Mouse (Mus musculus): ENCODE results near the gene Gm45785. TPM values are rescaled to one million over a fixed set of nuclear protein-coding genes. Genes with fewer than 3 reads are reported as not detected.
A peak's percentile ranks its signal among the peaks of the same experiment; 100 is the strongest.

The Gm45785 gene
- polyA plus RNA-seq, 1 experiment from 2014 or later: not detected

DNA sequence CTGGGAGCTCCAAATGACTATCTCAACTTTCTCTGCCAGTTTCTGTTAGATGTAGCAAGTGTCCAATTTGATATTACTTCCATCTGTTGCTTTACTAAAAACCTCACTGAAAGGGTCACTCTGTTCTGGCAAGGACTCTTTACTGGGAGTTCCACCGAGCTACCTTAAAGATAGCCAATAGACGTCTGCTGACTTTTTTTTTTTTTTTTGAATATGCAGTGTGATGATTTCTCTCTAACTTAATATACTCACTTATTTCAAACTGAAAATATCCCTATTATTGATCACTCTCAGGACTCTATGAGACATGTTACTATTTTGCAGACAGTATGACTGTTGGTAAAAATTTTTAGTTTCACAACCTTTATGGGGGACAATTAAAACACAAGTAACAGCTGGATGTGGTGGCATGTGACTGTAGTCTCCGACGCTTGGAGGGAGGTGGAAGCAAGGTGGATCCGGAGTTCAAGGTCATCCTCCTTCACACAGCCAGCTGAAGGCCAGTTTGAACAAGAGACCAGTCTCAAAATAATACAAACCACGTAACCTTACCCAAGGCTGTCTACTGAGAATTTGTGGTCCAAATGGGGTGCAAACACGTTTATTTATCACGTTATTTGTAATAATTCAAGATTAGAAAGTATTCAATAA, 24.9 kb upstream of the Gm45785 start:
- Histone ChIP-seq H3K27me3 (ENCODE audit: poor library complexity, severe bottlenecking) (no peaks in the 10 kb centered on the region), H3K4me1 (peaks cover 20% of the 10 kb centered on the region), H3K27ac (peak overlapping the region; percentile 88), H3K9me3 (no peaks in the 10 kb centered on the region), H3K4me3 (peak overlapping the region; percentile 98), H3K36me3 (replicated peaks) (peaks cover 43% of the 10 kb centered on the region)
- no peak for DNase-seq (ENCODE audit: extremely low spot score, low spot score)
- 36% methylated on average over 8 of the region's 8 CpGs for WGBS

DNA sequence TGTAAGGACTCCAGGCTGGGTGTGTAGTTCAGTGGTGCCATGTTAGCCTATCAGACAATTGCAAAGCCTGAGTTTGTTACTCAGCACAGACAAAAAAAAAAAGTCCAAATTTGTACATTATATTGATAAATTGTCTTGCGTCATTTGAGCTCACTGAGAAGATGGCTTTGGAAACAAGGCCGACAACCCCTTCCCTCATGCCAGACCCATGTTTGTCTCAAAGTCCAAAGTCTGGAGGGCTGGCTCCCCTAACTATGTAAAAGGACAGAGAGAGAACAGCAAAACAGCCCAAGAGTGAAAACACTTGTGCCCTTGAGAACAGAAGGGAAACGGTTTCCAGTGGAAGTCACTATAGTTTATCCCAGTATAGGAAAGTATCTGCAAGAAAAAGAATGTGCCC, 24.3 kb upstream of the Gm45785 start:
- Histone ChIP-seq H3K36me3 (replicated peaks) (peaks cover 43% of the 10 kb centered on the region), H3K27ac (no peak overlapping the region), H3K4me3 (peak overlapping the region; percentile 18; the same call in 1 of the 2 replicates), H3K9me3 (no peaks in the 10 kb centered on the region), H3K27me3 (ENCODE audit: poor library complexity, severe bottlenecking) (no peaks in the 10 kb centered on the region), H3K4me1 (peaks cover 20% of the 10 kb centered on the region)
- WGBS: 83% methylated on average over 3 of the region's 3 CpGs
- DNase-seq (ENCODE audit: extremely low spot score, low spot score): no peak

DNA sequence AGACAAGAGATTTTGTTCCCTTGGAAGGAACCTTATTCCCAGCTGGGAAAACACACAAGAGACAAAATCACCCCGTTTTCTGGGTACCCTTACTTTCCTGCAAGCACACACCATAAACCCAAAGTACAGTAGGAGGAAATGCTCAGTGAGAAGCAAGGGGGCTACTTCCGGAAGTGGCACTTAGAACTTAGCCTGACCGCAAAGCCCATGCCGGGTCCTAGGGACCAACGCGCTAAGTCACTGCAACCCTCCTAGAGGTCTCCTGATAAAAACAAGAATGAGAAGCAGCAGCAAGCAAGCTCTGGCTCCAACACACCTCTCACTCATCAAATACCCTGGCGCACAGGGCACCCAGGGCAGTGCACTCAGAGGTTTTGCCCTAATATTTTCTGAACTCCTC, 23.2 kb upstream of the Gm45785 start:
- 89% methylated on average over 7 of the region's 7 CpGs for WGBS

DNA sequence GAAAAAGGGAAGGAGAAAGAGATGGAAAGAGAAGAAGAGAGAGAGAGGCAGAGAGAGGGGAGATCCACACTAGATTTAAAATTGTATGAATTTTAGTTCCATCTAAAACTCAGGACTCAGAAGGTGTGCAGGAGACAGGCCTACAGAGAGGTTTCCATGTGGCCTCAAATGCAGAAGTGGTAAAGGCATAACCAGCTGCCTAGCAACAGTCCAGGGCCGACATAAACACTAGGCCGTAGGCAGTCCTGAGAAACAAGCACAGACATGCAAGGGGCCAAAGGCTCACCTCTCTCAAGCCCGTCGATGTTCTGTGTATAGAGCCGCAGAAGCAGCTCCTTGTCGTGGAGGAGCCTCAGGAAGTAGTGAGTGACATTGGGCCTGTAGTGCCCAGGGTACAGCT, 21.2 kb upstream of the Gm45785 start:
- WGBS: 93% methylated on average over 6 of the region's 6 CpGs
- H3K36me3 ChIP-seq (replicated peaks): peaks cover 36% of the 10 kb centered on the region
- H3K4me3 ChIP-seq: no peak overlapping the region
- H3K27me3 ChIP-seq (ENCODE audit: poor library complexity, severe bottlenecking): no peaks in the 10 kb centered on the region
- H3K27ac ChIP-seq: no peak overlapping the region
- no peaks in the 10 kb centered on the region for H3K9me3 ChIP-seq
- DNase-seq (ENCODE audit: extremely low spot score, low spot score): no peak
- peaks cover 8% of the 10 kb centered on the region for H3K4me1 ChIP-seq

More for the DNA sequence above, 23.2 kb upstream of the Gm45785 start:
- peaks cover 39% of the 10 kb centered on the region for H3K36me3 ChIP-seq (replicated peaks)
- H3K4me3 ChIP-seq: no peak overlapping the region
- no peak for DNase-seq (ENCODE audit: extremely low spot score, low spot score)
- no peaks in the 10 kb centered on the region for H3K27me3 ChIP-seq (ENCODE audit: poor library complexity, severe bottlenecking)
- H3K4me1 ChIP-seq: peaks cover 20% of the 10 kb centered on the region
- no peaks in the 10 kb centered on the region for H3K9me3 ChIP-seq
- H3K27ac ChIP-seq: no peak overlapping the region

DNA sequence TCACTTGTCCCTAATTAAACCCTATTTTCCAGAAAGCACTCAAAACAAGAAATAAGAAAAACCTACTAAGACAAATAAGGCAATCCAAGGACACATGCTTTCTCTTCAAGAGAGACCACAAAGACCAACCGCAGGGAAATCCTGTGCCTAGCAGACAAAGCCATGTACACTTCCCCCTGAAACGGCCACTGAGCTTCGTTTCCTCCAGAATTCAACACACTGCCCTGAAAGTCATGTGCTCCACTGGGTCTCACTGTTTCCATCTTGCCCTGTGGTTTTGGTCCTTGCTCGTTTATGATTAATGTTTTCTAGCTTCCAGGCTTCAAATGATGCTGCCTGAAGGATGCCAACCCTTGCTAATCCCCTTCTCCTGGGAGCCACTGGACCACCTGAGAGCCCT, 18.1 kb upstream of the Gm45785 start:
- Histone ChIP-seq H3K36me3 (replicated peaks) (peaks cover 41% of the 10 kb centered on the region), H3K4me3 (no peak overlapping the region), H3K4me1 (no peaks in the 10 kb centered on the region), H3K27ac (no peak overlapping the region), H3K27me3 (ENCODE audit: poor library complexity, severe bottlenecking) (no peaks in the 10 kb centered on the region), H3K9me3 (no peaks in the 10 kb centered on the region)
- no peak for DNase-seq (ENCODE audit: extremely low spot score, low spot score)
- WGBS: 89% methylated on average over 4 of the region's 4 CpGs

DNA sequence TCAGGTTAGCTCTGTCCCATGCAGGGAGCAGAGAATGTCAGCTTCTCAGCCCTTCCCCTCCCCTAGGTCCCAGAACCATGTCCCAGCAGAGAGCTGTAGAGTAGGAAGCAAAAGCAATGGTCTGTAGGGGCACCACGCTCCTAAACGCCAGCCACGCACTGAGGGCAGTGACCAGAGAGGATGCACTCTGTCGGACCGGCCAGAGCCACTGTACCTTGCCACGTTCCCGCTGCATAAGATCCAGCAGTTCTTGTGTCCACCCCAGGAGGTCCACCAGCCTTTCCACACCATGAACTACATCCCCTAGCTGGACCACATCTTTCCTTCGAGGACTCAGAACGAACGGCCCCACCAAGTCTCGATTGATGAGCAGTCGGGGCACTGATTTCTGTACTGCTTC, 8.6 kb upstream of the Gm45785 start:
- Histone ChIP-seq H3K27me3 (ENCODE audit: poor library complexity, severe bottlenecking) (no peaks in the 10 kb centered on the region), H3K27ac (no peak overlapping the region), H3K4me3 (no peak overlapping the region), H3K9me3 (no peaks in the 10 kb centered on the region), H3K4me1 (no peaks in the 10 kb centered on the region), H3K36me3 (replicated peaks) (peaks cover 77% of the 10 kb centered on the region)
- no peak for DNase-seq (ENCODE audit: extremely low spot score, low spot score)
- 87% methylated on average over 12 of the region's 12 CpGs for WGBS

DNA sequence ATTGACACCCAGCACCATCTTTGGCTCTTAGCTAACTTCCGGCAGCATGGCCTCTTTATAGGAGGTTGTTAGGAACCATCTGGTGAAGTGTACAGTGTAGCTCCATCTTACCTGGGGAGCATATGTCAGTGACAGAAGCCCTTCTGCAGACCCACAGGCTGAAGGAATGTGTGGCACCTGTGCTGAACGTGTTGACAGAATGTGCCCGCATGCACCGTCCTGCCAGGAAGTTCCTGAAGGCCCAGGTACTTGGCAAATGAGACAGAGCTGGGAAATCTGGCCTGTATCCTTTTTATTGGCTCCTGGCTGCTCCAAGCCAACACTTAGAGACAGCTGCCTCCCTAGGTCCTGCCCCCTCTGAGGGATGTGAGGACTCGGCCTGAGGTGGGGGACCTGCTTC, 4.6 kb upstream of the Gm45785 start:
- DNase-seq (ENCODE audit: extremely low spot score, low spot score): no peak

DNA sequence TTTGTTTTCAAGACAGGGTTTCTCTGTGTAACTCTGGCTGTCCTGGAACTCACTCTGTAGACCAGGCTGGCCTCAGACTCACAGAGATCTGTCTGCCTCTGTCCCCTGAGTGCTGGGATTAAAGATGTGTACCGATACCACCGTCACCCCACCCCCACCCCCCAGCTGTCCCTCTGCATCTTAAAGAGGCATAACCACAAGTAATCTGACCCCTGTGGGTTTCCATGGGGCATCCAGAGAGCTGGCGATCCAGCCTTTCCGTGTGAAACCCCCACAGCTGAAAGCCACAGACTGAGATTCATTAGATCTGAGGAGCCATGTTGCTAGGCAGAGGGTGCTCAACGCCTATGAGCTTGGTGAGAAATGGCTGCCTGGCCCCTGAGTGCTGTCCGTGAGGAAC, 3.9 kb upstream of the Gm45785 start:
- 87% methylated on average over 6 of the region's 6 CpGs for WGBS
- no peaks in the 10 kb centered on the region for H3K27me3 ChIP-seq (ENCODE audit: poor library complexity, severe bottlenecking)
- no peak overlapping the region for H3K4me3 ChIP-seq
- H3K9me3 ChIP-seq: no peaks in the 10 kb centered on the region
- DNase-seq (ENCODE audit: extremely low spot score, low spot score): no peak
- H3K36me3 ChIP-seq (replicated peaks): peaks cover 68% of the 10 kb centered on the region
- no peak overlapping the region for H3K27ac ChIP-seq
- H3K4me1 ChIP-seq: peaks cover 29% of the 10 kb centered on the region

More for the DNA sequence above, 4.6 kb upstream of the Gm45785 start:
- Histone ChIP-seq H3K4me3 (no peak overlapping the region), H3K4me1 (peaks cover 22% of the 10 kb centered on the region), H3K36me3 (replicated peaks) (peaks cover 75% of the 10 kb centered on the region), H3K27ac (no peak overlapping the region), H3K27me3 (ENCODE audit: poor library complexity, severe bottlenecking) (no peaks in the 10 kb centered on the region), H3K9me3 (no peaks in the 10 kb centered on the region)
- 91% methylated on average over 5 of the region's 5 CpGs for WGBS

DNA sequence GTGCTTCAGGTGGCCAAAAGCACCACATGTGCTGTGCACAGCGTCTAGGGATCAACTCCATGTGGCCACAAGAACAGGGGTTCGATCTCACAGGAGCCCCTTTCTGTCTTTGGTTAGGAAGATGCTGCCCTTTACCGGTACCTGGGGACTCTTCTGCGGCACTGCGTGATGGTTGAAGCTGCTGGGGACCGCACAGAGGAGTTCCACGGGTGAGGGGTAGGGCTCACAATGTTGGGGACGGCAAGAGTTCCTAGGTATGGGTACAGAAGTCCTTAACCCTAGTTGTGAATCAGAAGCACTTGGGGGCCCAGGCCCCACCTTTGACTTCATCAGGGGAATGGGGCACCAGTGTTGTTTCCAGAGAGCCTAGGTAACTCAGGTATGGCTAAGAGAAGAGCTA, 2.6 kb upstream of the Gm45785 start:
- Histone ChIP-seq H3K36me3 (replicated peaks) (peaks cover 65% of the 10 kb centered on the region), H3K4me3 (peak overlapping the region; percentile 87; the same call in 1 of the 2 replicates), H3K27ac (no peak overlapping the region), H3K9me3 (no peaks in the 10 kb centered on the region), H3K4me1 (peaks cover 32% of the 10 kb centered on the region), H3K27me3 (ENCODE audit: poor library complexity, severe bottlenecking) (no peaks in the 10 kb centered on the region)
- DNase-seq (ENCODE audit: extremely low spot score, low spot score): no peak
- WGBS: 92% methylated on average over 8 of the region's 8 CpGs

DNA sequence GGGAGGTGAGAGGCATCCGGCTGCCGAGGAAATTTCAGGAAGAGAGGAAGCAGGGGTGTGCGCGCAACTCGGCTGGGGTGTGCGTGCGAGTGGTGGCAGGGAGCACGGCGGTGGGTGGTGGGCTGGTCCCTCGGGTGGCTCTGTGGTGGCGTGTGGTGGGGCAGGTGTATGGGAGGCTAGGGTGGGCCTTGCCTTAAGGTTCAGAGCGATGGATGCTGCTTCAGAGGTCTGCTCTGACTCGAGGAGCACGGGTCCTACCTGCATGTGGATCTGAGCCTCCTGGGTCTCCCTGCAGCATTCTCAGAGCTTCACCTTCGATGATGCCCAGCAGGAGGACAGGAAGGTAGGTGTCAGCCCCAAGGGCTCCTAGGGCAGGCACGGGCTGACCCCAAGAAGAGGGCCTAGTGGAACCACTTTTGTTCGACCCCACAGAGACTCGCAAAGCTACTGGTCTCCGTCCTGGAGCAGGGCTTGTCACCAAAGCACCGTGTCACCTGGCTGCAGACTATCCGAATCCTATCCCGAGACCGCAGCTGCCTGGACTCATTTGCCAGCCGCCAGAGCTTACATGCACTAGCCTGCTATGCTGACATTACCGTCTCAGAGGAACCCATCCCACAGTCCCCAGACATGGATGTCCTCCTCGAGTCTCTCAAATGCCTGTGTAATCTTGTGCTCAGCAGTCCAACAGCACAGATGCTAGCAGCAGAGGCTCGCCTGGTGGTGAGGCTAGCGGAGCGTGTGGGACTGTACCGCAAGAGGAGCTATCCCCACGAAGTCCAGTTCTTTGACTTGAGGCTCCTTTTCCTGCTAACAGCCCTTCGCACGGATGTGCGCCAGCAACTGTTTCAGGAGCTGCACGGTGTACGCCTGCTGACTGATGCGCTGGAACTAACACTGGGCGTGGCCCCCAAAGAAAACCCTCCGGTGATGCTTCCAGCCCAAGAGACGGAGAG, 1.7 kb upstream of the Gm45785 start, which contains the start of gene Bet1l:
Gene Bet1l (minus strand): TSS at position 28 of the 956 bp plus-strand sequence.
- Histone ChIP-seq H3K36me3 (replicated peaks) (peaks cover 65% of the 10 kb centered on the region), H3K27ac (peak within 1 kb of the TSS; percentile 89), H3K27me3 (ENCODE audit: poor library complexity, severe bottlenecking) (no peaks in the 10 kb centered on the region), H3K9me3 (no peaks in the 10 kb centered on the region), H3K4me3 (peak within 1 kb of the TSS; percentile 87), H3K4me1 (peaks cover 32% of the 10 kb centered on the region)
- 44% methylated on average over 40 of the region's 40 CpGs for WGBS
- no peak for DNase-seq (ENCODE audit: extremely low spot score, low spot score)

DNA sequence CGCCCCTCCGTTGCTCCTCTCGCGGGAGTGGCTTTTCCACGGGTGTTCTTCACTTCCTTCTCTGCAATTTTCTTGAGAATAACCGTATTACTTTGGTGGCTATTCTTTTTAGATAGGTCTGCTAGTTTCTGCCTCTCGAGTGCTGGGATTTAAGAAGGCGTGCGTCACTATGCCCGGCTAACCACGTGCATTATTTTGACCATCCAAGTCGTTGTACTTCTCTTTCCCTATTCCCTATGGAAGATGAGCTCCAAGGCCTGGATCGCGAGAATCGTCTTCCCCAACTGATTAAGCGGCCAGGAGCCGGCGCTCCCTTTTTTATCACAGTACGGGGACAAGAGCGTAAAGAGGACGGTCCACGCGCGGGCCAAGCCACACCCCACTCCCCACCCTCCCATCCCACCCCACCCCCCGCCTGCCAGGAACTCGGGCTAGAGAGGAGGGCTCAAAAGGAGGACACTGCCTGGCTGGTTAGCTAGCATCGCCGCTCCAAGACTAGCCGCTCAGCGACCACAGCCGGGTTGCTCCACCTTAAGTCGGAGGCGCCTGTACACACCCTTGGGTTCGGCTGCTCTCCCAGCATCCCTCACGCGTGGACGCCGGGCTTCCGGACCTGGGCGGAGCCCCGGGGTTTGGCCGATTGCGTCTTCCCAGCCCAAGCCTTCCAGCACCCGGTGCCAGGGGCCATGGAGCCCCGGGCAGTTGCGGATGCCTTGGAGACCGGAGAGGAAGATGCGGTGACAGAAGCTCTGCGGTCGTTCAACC, 836 bp upstream of the Gm45785 start, which contains the start of gene Ric8a:
Gene Ric8a (plus strand): TSS at position 173 of the 765 bp plus-strand sequence.
- WGBS: under 1% methylated on average over 50 of the region's 50 CpGs
- peak within 1 kb of the TSS; percentile 89 for H3K27ac ChIP-seq

DNA sequence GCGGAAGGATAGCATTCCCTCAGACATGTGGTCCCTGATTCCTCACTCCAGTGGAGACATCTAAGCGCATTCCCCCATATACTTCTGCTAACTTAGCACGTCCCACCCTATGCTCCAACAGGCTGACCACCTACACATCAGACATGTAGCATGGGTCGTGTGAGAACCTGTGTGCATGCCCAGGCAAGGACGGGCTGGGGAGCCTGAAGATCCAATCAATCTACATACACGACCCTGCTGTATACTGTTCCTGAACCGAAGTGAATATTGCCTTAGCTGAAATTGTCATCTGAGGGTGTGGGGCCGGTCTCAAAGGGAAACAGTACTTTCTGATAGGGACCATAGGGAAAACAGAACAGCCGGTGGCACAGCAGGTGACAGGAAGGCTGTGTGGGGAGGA, 950 bp downstream of the Gm45785 start:
- peaks cover 55% of the 10 kb centered on the region for H3K36me3 ChIP-seq (replicated peaks)
- WGBS: 79% methylated on average over 9 of the region's 9 CpGs
- H3K4me3 ChIP-seq: peak overlapping the region; percentile 87
- H3K9me3 ChIP-seq: no peaks in the 10 kb centered on the region
- peak overlapping the region; percentile 89 for H3K27ac ChIP-seq
- no peak for DNase-seq (ENCODE audit: extremely low spot score, low spot score)
- H3K27me3 ChIP-seq (ENCODE audit: poor library complexity, severe bottlenecking): no peaks in the 10 kb centered on the region
- H3K4me1 ChIP-seq: peaks cover 32% of the 10 kb centered on the region

More for the DNA sequence above, 836 bp upstream of the Gm45785 start, which contains the start of gene Ric8a:
- H3K27me3 ChIP-seq (ENCODE audit: poor library complexity, severe bottlenecking): no peaks in the 10 kb centered on the region
- H3K4me3 ChIP-seq: peak within 1 kb of the TSS; percentile 87
- peak; percentile 77 for DNase-seq (ENCODE audit: extremely low spot score, low spot score)
- peaks cover 32% of the 10 kb centered on the region for H3K4me1 ChIP-seq
- H3K36me3 ChIP-seq (replicated peaks): peaks cover 65% of the 10 kb centered on the region
- no peaks in the 10 kb centered on the region for H3K9me3 ChIP-seq

Measured in forebrain, embryonic 10.5 days (tissue).